Mouse (Mus musculus) layer of hippocampus, postnatal 36 days (tissue): ENCODE results near the gene Ccdc60. TPM values are rescaled to one million over a fixed set of nuclear protein-coding genes. Genes with fewer than 3 reads are reported as not detected.

ENCODE experiments used
- total RNA-seq, 2 experiments: library from RNA; stranded (reverse); gene quantifications; 2 replicates each; pipeline ENCODE4 v1.2.3; 2021

The Ccdc60 gene
- total RNA-seq, 2 experiments from 2014 or later = 0.15 to 0.48 TPM

Other genes with a start within 250 kb of the Ccdc60 start
- not detected for gene Tmem233, start 205.7 kb downstream of the Ccdc60 start, total RNA-seq
- gene Hspb8, start 133.9 kb upstream of the Ccdc60 start, total RNA-seq = 10 to 100 TPM in 1 of 2 experiments, 1 to 10 TPM in 1; 8.2 to 13.9 TPM